Mouse (Mus musculus) stomach, postnatal 0 days (tissue): ENCODE results near the gene Gm38119. TPM values are rescaled to one million over a fixed set of nuclear protein-coding genes. Genes with fewer than 3 reads are reported as not detected.

Experiments used
- ATAC-seq: fragments of 200-750 bp; cut with Nextera tagmentation; 2 replicates; pipeline ENCODE4 v1.8.0; 2017; ENCODE audit not compliant: low FRiP score, low TSS enrichment
- DNase-seq: peaks from one replicate; pipeline ENCODE4 v3.0.0-alpha.2; 2016; ENCODE audit warnings: low spot score
- H3K27ac ChIP-seq: fragments of 300-500 bp; sonication (generic); replicated peaks from 2 replicates; pipeline ENCODE4 v1.5.1; 2014; ENCODE audit warnings: mild to moderate bottlenecking, control low read depth
- H3K27me3 ChIP-seq: fragments of 300-500 bp; sonication (generic); 2 replicates; pipeline ENCODE4 v1.6.1; 2014; ENCODE audit warnings: low read length; ENCODE audit not compliant: control insufficient read depth, insufficient read depth
- H3K36me3 ChIP-seq: fragments of 300-500 bp; sonication (generic); 2 replicates; pipeline ENCODE4 v1.6.1; 2014; ENCODE audit warnings: low read length, mixed read lengths; ENCODE audit not compliant: control insufficient read depth, insufficient read depth
- H3K4me1 ChIP-seq: fragments of 300-500 bp; sonication (generic); replicated peaks from 2 replicates; pipeline ENCODE4 v1.6.1; 2014; ENCODE audit warnings: antibody characterized with exemption; ENCODE audit not compliant: control insufficient read depth, insufficient read depth
- H3K4me2 ChIP-seq: fragments of 300-500 bp; sonication (generic); replicated peaks from 2 replicates; pipeline ENCODE4 v1.6.1; 2014; ENCODE audit warnings: low read depth, mild to moderate bottlenecking, control low read depth, moderate library complexity
- H3K4me3 ChIP-seq: fragments of 300-500 bp; sonication (generic); 2 replicates; pipeline ENCODE4 v1.5.1; 2014; ENCODE audit warnings: low read depth, low read length, control low read depth
- H3K9ac ChIP-seq: fragments of 300-500 bp; sonication (generic); 2 replicates; pipeline ENCODE4 v1.6.1; 2014; ENCODE audit warnings: mild to moderate bottlenecking, low read length, control low read depth, mixed read lengths
- H3K9me3 ChIP-seq: fragments of 300-500 bp; sonication (generic); 2 replicates; pipeline ENCODE4 v1.6.1; 2016; ENCODE audit warnings: low read length; ENCODE audit not compliant: control insufficient read depth
- CTCF ChIP-seq: IDR thresholded peaks from 2 replicates; pipeline ENCODE4 v1.5.1; 2016; ENCODE audit warnings: antibody characterized with exemption, low read depth, mild to moderate bottlenecking, moderate library complexity
- EP300 ChIP-seq: optimal IDR thresholded peaks from 2 replicates; pipeline ENCODE3; 2016; ENCODE audit warnings: antibody characterized with exemption
- WGBS: fragments of 180-500 bp; shearing (Covaris S2); extraction: QIAGEN DNeasy Blood & Tissue Kit; methylation state at CpG from one replicate; pipeline ENCODE4 v1.1.7; 2014; 5-methylcytosine and 5-hydroxymethylcytosine counted together
- polyA plus RNA-seq: library from polyadenylated mRNA; unstranded; fragments of >200 nt; fragmentation: Nextera tagmentation; extraction: Ambion mirVana; gene quantifications from 2 replicates; pipeline ENCODE4 v1.2.1, GENCODE M21; 2015

Gm38119 gene
- polyA plus RNA-seq: 11.4 and 14.1 TPM in 2 replicates

DNA sequence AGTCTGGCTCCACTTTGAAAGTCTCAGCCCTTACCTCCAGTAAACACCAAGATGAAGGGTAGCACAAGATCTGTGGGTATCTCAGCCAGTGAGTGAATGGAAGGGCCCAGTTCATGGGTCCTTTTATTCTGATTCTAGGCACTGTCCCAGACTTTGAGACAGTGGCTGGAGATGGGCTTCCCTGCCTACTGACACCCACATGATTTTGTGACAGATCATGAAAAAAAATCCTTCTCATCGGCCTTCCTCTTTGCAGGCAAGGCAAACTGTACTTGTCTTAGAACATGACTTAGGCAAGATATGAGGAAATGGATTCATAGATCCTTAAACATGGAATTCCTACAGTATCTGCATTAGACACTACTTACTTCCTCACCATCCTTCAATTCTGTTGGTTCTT is at the start of gene Gm38119:
TSS of gene Gm38119 (minus strand) at position 101 of the 400 bp plus-strand sequence.
- no peak within 1 kb of the TSS for H3K9ac ChIP-seq
- no peak within 1 kb of the TSS for H3K4me2 ChIP-seq
- no peak within 1 kb of the TSS for H3K4me3 ChIP-seq
- H3K36me3 ChIP-seq: no peaks in the 10 kb centered on the region
- no peaks in the 10 kb centered on the region for H3K4me1 ChIP-seq
- DNase-seq: no peak
- 71% methylated on average over 1 of the region's 1 CpGs for WGBS
- H3K9me3 ChIP-seq: no peaks in the 10 kb centered on the region
- no peaks in the 10 kb centered on the region for H3K27me3 ChIP-seq
- H3K27ac ChIP-seq: no peak within 1 kb of the TSS
- no peak for ATAC-seq
- TF ChIP-seq EP300 (no peak), CTCF (no peak)

DNA sequence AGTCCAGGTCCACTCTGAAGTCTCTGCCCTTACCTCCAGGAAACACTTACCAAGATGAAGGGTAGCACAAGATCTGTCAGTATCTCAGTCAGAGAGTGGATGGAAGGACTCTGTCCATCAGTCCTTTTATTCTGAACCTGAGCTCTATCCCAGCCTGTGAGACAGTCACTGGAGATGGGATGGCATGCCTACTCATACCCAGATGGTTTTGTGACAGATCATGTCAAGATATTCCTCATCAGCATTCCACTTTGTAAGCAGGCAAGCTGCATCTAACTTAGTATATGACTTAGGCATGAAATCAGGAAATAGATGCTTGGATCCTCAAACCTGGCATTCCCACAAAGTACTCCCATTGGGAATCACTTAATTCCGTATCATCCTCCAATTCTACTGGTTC is 39.9 kb upstream of the Gm38119 start, which contains the start of gene Lce1i:
TSS of gene Lce1i (minus strand) at position 101 of the 400 bp plus-strand sequence.
- no peak within 1 kb of the TSS for H3K4me3 ChIP-seq
- no peak within 1 kb of the TSS for H3K4me2 ChIP-seq
- no peaks in the 10 kb centered on the region for H3K4me1 ChIP-seq
- WGBS: 81% methylated on average over 1 of the region's 1 CpGs
- H3K27me3 ChIP-seq: no peaks in the 10 kb centered on the region
- TF ChIP-seq CTCF (no peak), EP300 (no peak)
- H3K27ac ChIP-seq: no peak within 1 kb of the TSS
- ATAC-seq (no peak), DNase-seq (no peak)
- H3K9me3 ChIP-seq: no peaks in the 10 kb centered on the region
- no peak within 1 kb of the TSS for H3K9ac ChIP-seq
- H3K36me3 ChIP-seq: no peaks in the 10 kb centered on the region

- Histone ChIP-seq H3K4me3 (no peak overlapping the region), H3K4me1 (no peaks in the 10 kb centered on the region), H3K27ac (no peak overlapping the region), H3K9ac (no peak overlapping the region), H3K9me3 (no peaks in the 10 kb centered on the region), H3K4me2 (no peak overlapping the region), H3K27me3 (no peaks in the 10 kb centered on the region), H3K36me3 (no peaks in the 10 kb centered on the region)
- ATAC-seq (no peak), DNase-seq (no peak)
- peak; percentile 73 for TF ChIP-seq CTCF
- no peak for TF ChIP-seq EP300
- WGBS: 18% methylated on average over 3 of the region's 3 CpGs
Measured at GRCm38 (mm10) chr3:92771573-92771972, 32.7 kb upstream of the Gm38119 start.

GRCm38 (mm10) chr3:92764965-92765364 is 26.1 kb upstream of the Gm38119 start, which contains the start of gene Lce1h:
TSS of gene Lce1h (minus strand) at chr3:92765065.
- no peaks in the 10 kb centered on the region for H3K27me3 ChIP-seq
- H3K36me3 ChIP-seq: no peaks in the 10 kb centered on the region
- DNase-seq: no peak
- no peak for TF ChIP-seq CTCF
- TF ChIP-seq EP300: no peak
- H3K9ac ChIP-seq: no peak within 1 kb of the TSS
- H3K27ac ChIP-seq: no peak within 1 kb of the TSS
- ATAC-seq: no peak
- H3K4me2 ChIP-seq: no peak within 1 kb of the TSS
- no peaks in the 10 kb centered on the region for H3K4me1 ChIP-seq
- no peak within 1 kb of the TSS for H3K4me3 ChIP-seq
- 89% methylated on average over 1 of the region's 1 CpGs for WGBS
- H3K9me3 ChIP-seq: no peaks in the 10 kb centered on the region

- no peaks in the 10 kb centered on the region for H3K36me3 ChIP-seq
- no peaks in the 10 kb centered on the region for H3K9me3 ChIP-seq
- H3K4me1 ChIP-seq: no peaks in the 10 kb centered on the region
- no peak for DNase-seq
- no peak overlapping the region for H3K4me3 ChIP-seq
- no peak overlapping the region for H3K9ac ChIP-seq
- 37% methylated on average over 3 of the region's 3 CpGs for WGBS
- no peak overlapping the region for H3K4me2 ChIP-seq
- ATAC-seq: no peak
- H3K27ac ChIP-seq: no peak overlapping the region
- H3K27me3 ChIP-seq: no peaks in the 10 kb centered on the region
- TF ChIP-seq EP300 (no peak), CTCF (peak; percentile 49)
Measured at GRCm38 (mm10) chr3:92753197-92753596, 14.3 kb upstream of the Gm38119 start.

DNA sequence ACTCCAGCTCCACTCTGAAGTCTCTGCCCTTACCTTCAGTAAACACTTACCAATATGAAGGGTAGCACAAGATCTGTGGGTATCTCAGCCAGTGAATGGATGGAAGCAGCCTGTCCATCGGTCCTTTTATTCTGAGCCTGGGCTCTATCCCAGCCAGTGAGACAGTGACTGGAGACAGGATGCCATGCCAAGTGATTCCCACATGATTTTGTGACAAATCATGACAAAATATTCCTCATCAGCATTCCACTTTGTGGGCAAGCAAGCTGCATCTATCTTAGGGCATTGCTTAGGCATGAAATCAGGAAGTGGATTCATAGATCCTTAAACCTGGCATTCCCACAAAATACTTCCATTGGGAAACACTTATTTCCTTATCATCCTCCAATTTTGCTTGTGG is 13.3 kb upstream of the Gm38119 start, which contains the start of gene Lce1g:
TSS of gene Lce1g (minus strand) at position 101 of the 400 bp plus-strand sequence.
- H3K4me3 ChIP-seq: no peak within 1 kb of the TSS
- ATAC-seq (no peak), DNase-seq (no peak)
- H3K27ac ChIP-seq: no peak within 1 kb of the TSS
- H3K9me3 ChIP-seq: no peaks in the 10 kb centered on the region
- H3K9ac ChIP-seq: no peak within 1 kb of the TSS
- no peaks in the 10 kb centered on the region for H3K36me3 ChIP-seq
- no peak for TF ChIP-seq CTCF
- TF ChIP-seq EP300: no peak
- H3K27me3 ChIP-seq: no peaks in the 10 kb centered on the region
- no peaks in the 10 kb centered on the region for H3K4me1 ChIP-seq
- H3K4me2 ChIP-seq: no peak within 1 kb of the TSS
- 89% methylated on average over 1 of the region's 1 CpGs for WGBS
